Mouse (Mus musculus) heart, adult 11 months (tissue): ENCODE results near the gene Nfe2l2.
"Not testable (repeated sequence)": the region's sequence is repeated elsewhere in the genome, so short reads cannot be mapped to it uniquely, and the experiment has no call there.

Experiments
- DNase-seq: peaks from one replicate; pipeline ENCODE4 v3.0.0; 2022

Nfe2l2 gene

GRCm38 (mm10) chr2:75642795-75643550 lies 61.5 kb downstream of the Nfe2l2 start:
- peak; percentile 94 for DNase-seq

- not testable (repeated sequence) for DNase-seq
Measured at GRCm38 (mm10) chr2:75642312-75642711, 62.1 kb downstream of the Nfe2l2 start.

GRCm38 (mm10) chr2:75639535-75639934 lies 64.9 kb downstream of the Nfe2l2 start:
- peak; percentile 96 for DNase-seq

- peak; percentile 73 for DNase-seq
Measured at GRCm38 (mm10) chr2:75637822-75638221, 66.6 kb downstream of the Nfe2l2 start.

- no peak for DNase-seq
Measured at GRCm38 (mm10) chr2:75637361-75637760, 67.1 kb downstream of the Nfe2l2 start.

- not testable (repeated sequence) for DNase-seq
Measured at GRCm38 (mm10) chr2:75637055-75637304, 67.5 kb downstream of the Nfe2l2 start.

- DNase-seq, result peak; percentile 91
Measured at GRCm38 (mm10) chr2:75636261-75637054, 68.0 kb downstream of the Nfe2l2 start.

- peak; percentile 66 for DNase-seq
Measured at GRCm38 (mm10) chr2:75634431-75634830, 70.0 kb downstream of the Nfe2l2 start.

GRCm38 (mm10) chr2:75633784-75634183 lies 70.7 kb downstream of the Nfe2l2 start:
- DNase-seq, result peak; percentile 93

- peak; percentile 65 for DNase-seq
Measured at GRCm38 (mm10) chr2:75633381-75633780, 71.1 kb downstream of the Nfe2l2 start.

- peak; percentile 76 for DNase-seq
Measured at GRCm38 (mm10) chr2:75632721-75633181, 71.7 kb downstream of the Nfe2l2 start.

GRCm38 (mm10) chr2:75632043-75632442 lies 72.4 kb downstream of the Nfe2l2 start:
- peak; percentile 58 for DNase-seq

- peak; percentile 77 for DNase-seq
Measured at GRCm38 (mm10) chr2:75631421-75631820, 73.0 kb downstream of the Nfe2l2 start.

GRCm38 (mm10) chr2:75628487-75628886 lies 76.0 kb downstream of the Nfe2l2 start:
- DNase-seq, result peak; percentile 64

GRCm38 (mm10) chr2:75626597-75627440 lies 77.6 kb downstream of the Nfe2l2 start:
- DNase-seq, result peak; percentile 50
